Mouse (Mus musculus): ENCODE measurements around the gene Fam213a. TPM values are rescaled to one million over a fixed set of nuclear protein-coding genes. Genes with fewer than 3 reads are reported as not detected.

Gene Fam213a
- polyA plus RNA-seq, 1 experiment from 2014 or later, result 76.2 TPM

DNA sequence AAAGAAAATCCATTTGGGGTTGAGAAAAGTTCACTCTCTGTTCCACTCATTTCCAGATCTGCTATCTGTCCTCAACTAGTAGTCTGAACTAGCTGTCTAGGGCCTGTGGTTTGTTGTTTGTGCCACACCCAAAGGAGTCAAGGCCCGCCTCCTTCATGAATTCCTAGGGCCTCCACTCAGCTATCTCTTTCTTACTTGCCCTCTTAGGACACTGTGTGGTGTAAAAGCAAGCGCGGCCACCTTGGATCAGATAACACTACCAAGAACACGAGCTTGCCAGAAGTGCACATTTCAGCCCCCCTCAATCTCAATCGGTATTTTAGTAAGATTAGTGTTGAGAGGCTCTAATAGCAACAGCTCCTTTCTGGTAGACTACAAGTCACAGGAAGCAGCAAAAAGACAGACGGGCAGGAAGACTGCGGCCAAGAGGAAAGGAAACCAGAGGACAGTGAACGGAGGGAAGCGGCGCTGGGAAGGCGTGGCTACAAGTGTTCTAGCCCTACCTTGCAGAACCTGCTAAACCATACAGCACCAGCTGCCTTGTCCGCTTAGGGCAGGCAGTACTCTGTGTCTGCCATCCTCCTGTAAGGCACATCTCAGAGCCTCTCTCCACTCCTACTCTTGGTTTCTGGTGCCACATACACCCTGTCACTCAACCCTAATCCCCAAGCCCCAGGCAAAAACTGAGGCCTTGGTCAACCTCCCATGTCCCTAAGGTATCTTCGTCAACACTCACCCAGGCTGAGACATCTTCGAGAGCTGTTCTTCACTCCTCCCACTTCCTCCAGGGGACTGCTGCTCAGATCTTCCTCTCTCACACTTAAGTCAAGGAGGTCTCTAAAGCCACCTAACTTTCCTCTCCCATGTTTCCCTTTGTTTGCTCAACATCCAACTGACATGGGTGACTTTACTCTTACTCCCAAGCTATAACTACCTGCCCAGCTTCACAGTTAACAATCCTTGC is 65.9 kb downstream of the Fam213a start:
- WGBS, result 90% methylated on average over 14 of the region's 14 CpGs
- H3K36me3 ChIP-seq, result no peaks in the 10 kb centered on the region
- H3K4me2 ChIP-seq (replicated peaks), result no peak overlapping the region
- no peak for ATAC-seq (replicated peaks)
- H3K27me3 ChIP-seq, result no peaks in the 10 kb centered on the region
- H3K9ac ChIP-seq (replicated peaks), result no peak overlapping the region
- no peak overlapping the region for H3K27ac ChIP-seq (replicated peaks)
- H3K9me3 ChIP-seq, result no peaks in the 10 kb centered on the region
- no peak overlapping the region for H3K4me3 ChIP-seq
- H3K4me1 ChIP-seq, result peaks cover 26% of the 10 kb centered on the region

GRCm38 (mm10) chr14:40943802-40944201 is 69.8 kb downstream of the Fam213a start:
- Histone ChIP-seq H3K27ac (replicated peaks) (no peak overlapping the region), H3K9me3 (no peaks in the 10 kb centered on the region), H3K4me3 (no peak overlapping the region), H3K9ac (replicated peaks) (no peak overlapping the region), H3K4me2 (replicated peaks) (no peak overlapping the region), H3K36me3 (no peaks in the 10 kb centered on the region), H3K4me1 (peaks cover 1% of the 10 kb centered on the region; the same call in 1 of the 2 replicates), H3K27me3 (no peaks in the 10 kb centered on the region)
- no peak for ATAC-seq (replicated peaks)
- WGBS, result 92% methylated on average over 2 of the region's 2 CpGs

Other genes starting within 250 kb of the Fam213a start
- gene Sh2d4b, start 120.5 kb downstream of the Fam213a start, polyA plus RNA-seq (2015; fragmentation: Nextera tagmentation; extraction: Ambion mirVana), result 2.1 and 2.2 TPM in 2 replicates
- 97.5 and 98.3 TPM in 2 replicates for gene Tspan14, start 47.0 kb downstream of the Fam213a start, polyA plus RNA-seq (2015; fragmentation: Nextera tagmentation; extraction: Ambion mirVana)
- 0.70 and 1.0 TPM in 2 replicates for gene Dydc2, start 55.4 kb upstream of the Fam213a start, polyA plus RNA-seq (2015; fragmentation: Nextera tagmentation; extraction: Ambion mirVana)
- gene Dydc1, start 59.1 kb upstream of the Fam213a start, polyA plus RNA-seq (2015; fragmentation: Nextera tagmentation; extraction: Ambion mirVana), result 0.22 TPM in 1 of 2 replicates, not detected in the other
- gene Mat1a, start 91.2 kb upstream of the Fam213a start, polyA plus RNA-seq (2015; fragmentation: Nextera tagmentation; extraction: Ambion mirVana), result not detected in 2 replicates
- not detected in 2 replicates for gene Sftpa1, start 118.0 kb upstream of the Fam213a start, polyA plus RNA-seq (2015; fragmentation: Nextera tagmentation; extraction: Ambion mirVana)
- gene Mbl1, start 137.7 kb upstream of the Fam213a start, polyA plus RNA-seq (2015; fragmentation: Nextera tagmentation; extraction: Ambion mirVana), result not detected in 2 replicates
- gene Sftpd, start 171.4 kb upstream of the Fam213a start, polyA plus RNA-seq (2015; fragmentation: Nextera tagmentation; extraction: Ambion mirVana), result not detected in 2 replicates